Mouse (Mus musculus) regulatory T cell (primary cell): ENCODE measurements around the gene Pfkp.

Experiments used
- in situ Hi-C: fragments of 300-600 bp; cut with MboI, MseI; formaldehyde crosslinking; loops from one replicate; pipeline ENCODE4 v1.15.1; 2025; ENCODE audit warnings: high pct_unique_total_duplicates

The Pfkp gene

DNA sequence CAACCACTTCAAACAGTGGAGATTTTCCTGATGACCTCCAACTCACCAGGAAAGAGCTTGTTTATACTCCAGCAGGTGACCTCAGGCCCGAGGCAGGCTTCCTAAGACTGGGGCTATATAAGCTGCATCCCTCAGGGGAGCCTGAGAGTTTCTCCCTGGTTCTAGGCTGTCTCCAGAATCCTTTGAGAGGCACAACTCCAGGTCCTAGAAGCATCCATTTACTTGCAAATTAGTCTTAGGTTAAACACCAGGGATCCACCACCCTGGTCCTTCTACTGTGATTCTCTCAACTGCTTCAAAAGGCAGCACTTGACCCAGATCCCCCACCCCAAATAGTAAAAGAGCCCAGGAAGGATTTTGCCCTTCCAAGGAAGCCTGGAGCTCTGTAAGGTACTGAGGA, 10.2 kb downstream of the Pfkp start:
- in situ Hi-C loops: loop anchor here (25.0 kb wide), 1 partner anchor 1824 kb away; no protein-coding TSS in a partner anchor

GRCm38 (mm10) chr13:6637534-6638124, 10.9 kb downstream of the Pfkp start:
- in situ Hi-C loops: loop anchor here (25.0 kb wide), 1 partner anchor 1825 kb away; no protein-coding TSS in a partner anchor

- in situ Hi-C loops: loop anchor here (25.0 kb wide), 1 partner anchor 1825 kb away; no protein-coding TSS in a partner anchor
Observed at GRCm38 (mm10) chr13:6636976-6637375, 11.6 kb downstream of the Pfkp start.

DNA sequence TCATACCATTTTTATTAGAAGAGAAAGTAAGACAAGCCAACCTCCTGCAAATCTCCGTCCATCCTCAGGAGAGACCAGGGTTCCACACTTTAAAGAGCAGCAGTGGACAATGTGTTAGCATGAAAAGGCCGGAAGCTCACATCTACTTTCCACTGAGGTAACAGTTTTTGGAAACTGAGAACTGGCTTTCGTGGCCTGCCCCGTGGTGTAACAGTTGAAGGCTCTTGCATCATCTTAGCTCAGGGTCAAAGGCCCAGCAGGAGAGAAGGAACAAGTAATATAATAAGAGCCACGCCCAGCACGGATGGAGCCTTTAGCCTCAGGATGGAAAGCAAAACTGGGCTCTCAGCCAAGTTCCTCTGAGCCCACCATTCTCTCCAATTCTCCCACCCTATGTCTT, 12.1 kb downstream of the Pfkp start:
- in situ Hi-C loops: loop anchor here (25.0 kb wide), 1 partner anchor 1826 kb away; no protein-coding TSS in a partner anchor

DNA sequence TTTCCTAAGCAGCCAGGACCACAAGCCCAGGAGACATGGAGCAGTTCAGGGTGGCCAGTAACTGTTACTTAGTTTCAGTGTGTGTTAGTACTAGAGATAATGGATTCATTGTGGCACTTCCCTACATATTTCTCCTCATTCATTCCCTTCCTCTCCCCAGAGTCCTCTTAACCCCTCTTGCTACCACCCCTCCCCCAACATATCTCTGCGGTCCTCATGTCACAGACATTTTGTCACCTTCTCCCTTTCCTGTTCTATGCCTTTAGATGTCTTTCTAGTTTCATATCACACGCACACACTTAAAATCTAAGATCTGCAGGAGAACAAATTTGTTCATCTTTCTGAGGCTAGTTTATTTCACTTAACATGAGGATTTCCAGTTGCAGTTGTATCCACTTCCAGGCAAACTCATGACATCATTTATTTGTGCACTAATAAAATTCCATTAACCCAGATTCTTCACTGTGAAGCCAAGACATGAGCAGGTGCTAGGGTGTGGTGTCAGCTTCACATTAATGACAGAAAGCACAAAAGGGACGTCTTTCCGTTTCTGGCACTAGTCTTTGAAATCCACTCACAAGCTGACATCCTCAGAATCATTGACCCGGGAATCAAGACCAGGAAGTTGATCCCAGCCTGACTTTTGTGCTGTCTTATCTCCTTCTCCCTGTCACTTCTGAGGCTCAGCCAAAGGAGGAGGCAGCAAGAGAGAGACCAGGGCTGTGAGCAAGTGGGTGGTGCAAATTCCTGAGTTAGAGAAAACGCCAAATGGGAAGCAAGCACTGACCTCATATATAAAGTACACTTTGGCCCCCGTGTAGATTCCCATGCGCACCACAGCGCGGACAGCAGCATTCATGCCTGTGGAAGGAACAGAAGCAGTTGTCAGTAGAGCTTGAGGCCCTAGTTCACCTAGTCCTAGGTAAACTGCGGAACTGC, 13.2 kb downstream of the Pfkp start:
- in situ Hi-C loops: loop anchor here (25.0 kb wide), 1 partner anchor 1827 kb away; no protein-coding TSS in a partner anchor

GRCm38 (mm10) chr13:6634063-6634462, 14.5 kb downstream of the Pfkp start:
- in situ Hi-C loops: loop anchor here (5.0 to 25.0 kb wide), 2 partner anchors 747 to 1828 kb away; no protein-coding TSS in a partner anchor

GRCm38 (mm10) chr13:6633524-6633923, 15.1 kb downstream of the Pfkp start:
- in situ Hi-C loops: loop anchor here (5.0 to 25.0 kb wide), 2 partner anchors 746 to 1829 kb away; no protein-coding TSS in a partner anchor

DNA sequence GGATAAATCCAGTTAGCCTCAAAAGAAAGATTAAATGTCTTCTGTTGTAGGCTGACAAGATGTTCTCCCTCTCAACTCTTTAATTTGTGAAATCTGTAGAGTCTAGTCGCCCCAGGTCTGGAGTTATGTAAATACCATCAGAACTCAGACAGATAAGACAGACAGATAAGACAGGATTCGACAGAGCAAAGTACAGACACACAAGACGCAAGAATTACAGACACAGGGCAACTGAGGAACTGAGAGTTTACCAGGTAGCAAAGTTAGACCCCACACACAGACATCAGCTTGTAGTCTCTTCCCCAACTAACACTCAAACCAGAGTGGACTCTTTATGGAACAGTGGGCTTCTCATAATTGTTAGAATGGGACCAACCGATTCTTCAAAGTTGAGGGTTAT, 15.6 kb downstream of the Pfkp start:
- in situ Hi-C loops: loop anchor here (5.0 to 25.0 kb wide), 2 partner anchors 746 to 1829 kb away; no protein-coding TSS in a partner anchor

GRCm38 (mm10) chr13:6632513-6632912, 16.1 kb downstream of the Pfkp start:
- in situ Hi-C loops: loop anchor here (5.0 to 25.0 kb wide), 2 partner anchors 745 to 1830 kb away; no protein-coding TSS in a partner anchor

- in situ Hi-C loops: loop anchor here (5.0 to 25.0 kb wide), 2 partner anchors 745 to 1830 kb away; no protein-coding TSS in a partner anchor
Observed at GRCm38 (mm10) chr13:6631772-6632510, 16.6 kb downstream of the Pfkp start.

DNA sequence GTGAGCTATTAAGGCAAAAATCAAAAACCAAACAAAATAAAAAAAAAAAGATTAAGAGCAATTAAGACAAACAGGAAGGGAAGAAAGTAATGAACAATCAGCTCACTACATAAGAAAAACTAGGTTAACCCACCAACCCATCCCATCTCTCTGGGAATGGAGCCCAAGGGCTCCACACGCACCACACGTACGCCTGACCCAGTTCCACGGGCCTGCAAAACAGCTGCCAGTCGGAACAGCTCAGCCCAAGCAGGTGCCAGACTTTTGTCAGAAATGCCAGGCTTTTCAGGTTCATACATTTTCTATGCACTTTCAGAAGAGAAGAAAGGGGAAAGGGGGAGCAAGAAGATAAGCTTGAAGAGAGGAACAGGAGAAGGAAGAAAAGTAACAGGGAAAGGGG, 17.9 kb downstream of the Pfkp start:
- in situ Hi-C loops: loop anchor here (5.0 to 25.0 kb wide), 2 partner anchors 743 to 1832 kb away; no protein-coding TSS in a partner anchor

- in situ Hi-C loops: loop anchor here (5.0 to 25.0 kb wide), 2 partner anchors 743 to 1832 kb away; no protein-coding TSS in a partner anchor
Observed at GRCm38 (mm10) chr13:6629927-6630326, 18.6 kb downstream of the Pfkp start.

DNA sequence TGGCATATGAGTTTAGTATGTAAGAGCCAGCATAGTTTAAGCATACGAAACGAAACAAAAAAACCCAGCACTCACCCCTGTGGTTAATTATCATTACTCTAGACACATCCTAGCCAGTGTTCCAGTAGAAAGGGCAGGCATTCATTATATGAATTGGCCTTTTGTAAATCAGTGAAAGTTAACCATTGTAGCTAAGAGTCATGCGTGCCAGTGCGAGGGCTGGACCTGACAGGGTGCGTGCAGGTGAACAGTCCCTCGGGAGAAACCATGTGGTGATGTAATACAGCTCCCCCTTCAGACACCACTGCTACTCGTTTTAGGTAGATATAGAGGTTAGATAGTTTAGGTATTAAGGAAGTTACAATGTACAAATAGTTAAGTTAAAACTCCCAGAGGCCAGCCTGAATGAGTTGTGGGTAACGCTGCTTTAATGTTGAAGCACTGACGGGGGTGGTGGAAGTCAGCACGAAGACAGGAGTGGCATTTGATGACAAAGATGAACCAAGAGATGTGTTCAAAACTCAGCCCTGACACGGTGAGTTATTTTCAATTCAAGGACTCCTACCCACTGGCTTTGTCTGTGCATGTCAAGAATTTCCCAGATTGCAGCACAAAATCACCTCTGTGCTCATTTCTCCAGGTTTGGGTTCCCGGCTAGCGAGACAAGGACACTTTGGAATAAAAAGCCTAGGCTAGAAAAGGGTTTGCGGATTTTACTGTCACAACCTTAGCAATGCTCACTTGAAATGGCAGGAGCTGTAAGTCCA, 19.4 kb downstream of the Pfkp start:
- in situ Hi-C loops: loop anchor here (25.0 kb wide), 1 partner anchor 1833 kb away; no protein-coding TSS in a partner anchor

GRCm38 (mm10) chr13:6628261-6628660, 20.3 kb downstream of the Pfkp start:
- in situ Hi-C loops: loop anchor here (25.0 kb wide), 1 partner anchor 1834 kb away; no protein-coding TSS in a partner anchor

DNA sequence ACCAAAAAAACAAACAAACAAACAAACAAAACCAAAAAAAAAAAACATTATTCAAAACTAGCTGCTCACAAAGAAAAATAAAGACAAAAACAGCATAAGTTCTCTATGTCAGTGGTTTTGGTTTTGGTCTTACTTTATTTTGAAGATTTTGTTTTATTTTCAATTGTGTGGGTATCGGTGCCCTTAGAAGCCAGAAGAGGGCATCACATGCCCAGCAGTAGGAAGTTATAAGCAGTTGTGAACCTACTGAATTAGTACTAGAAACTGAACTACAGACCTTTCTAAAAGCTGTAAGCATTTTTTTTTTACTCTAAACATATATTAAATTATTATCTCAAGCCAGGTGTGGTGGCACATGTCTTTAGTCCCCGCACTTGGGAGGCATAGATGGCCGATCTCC, 21.2 kb downstream of the Pfkp start:
- in situ Hi-C loops: loop anchor here (25.0 kb wide), 1 partner anchor 1835 kb away; no protein-coding TSS in a partner anchor

DNA sequence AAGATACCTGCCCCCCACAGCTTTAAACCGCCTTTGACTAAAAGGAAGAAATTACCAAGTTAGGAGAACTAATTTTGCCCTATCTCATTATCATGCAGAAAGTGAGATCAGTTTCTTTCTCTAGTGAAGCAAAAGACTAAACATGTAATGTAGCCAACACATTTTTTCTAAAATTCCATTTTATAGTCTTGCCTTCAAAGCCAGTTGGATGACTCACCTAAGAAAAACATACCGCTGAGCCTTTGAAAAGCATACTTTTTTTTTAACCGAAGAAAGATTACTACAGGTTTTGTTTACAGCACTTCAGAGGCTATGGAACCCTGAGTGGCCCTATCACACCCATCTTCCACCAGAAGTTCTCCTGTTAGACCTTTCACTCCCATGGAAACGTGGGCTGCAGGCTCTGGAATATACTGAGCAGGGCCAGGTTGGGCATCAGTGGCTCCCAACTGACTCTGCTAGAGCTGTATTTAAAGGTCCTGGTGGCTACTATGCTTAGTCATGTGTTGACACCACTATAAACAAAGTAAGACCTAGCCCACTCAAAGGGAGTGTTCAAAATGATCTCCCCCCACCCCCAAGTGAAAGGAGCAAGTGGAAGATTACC, 22.0 kb downstream of the Pfkp start:
- in situ Hi-C loops: loop anchor here (25.0 kb wide), 1 partner anchor 1836 kb away; no protein-coding TSS in a partner anchor

GRCm38 (mm10) chr13:6625942-6626341, 22.6 kb downstream of the Pfkp start:
- in situ Hi-C loops: loop anchor here (25.0 kb wide), 1 partner anchor 1836 kb away; no protein-coding TSS in a partner anchor

DNA sequence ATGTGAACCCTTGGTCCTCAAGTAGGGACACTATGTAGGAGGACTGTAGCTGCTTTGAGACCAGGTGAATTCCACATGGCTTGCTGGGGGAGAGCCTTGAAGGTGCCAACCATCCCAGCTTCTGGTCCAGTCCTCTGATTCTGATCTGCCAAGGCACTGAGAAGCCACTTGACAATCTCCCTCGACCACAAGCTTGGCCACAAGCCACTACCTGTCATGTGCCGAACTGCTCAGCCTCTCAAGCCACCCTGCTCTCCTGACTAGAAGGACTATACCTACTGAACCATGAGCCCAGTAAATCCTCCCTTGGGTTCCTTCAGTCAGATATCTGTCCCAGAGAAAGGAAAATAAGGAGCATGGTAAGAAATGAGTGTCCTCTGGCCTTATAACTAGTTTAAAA, 24.0 kb downstream of the Pfkp start:
- in situ Hi-C loops: loop anchor here (25.0 kb wide), 1 partner anchor 1838 kb away; no protein-coding TSS in a partner anchor

GRCm38 (mm10) chr13:6624121-6624520, 24.5 kb downstream of the Pfkp start:
- in situ Hi-C loops: no loop called here

- in situ Hi-C loops: no loop called here
Observed at GRCm38 (mm10) chr13:6621831-6622230, 26.7 kb downstream of the Pfkp start.
